Mouse (Mus musculus) hindbrain, embryonic 14.5 days (tissue): Measurements from ENCODE around the gene Gm20422. TPM values are rescaled to one million over a fixed set of nuclear protein-coding genes. Genes with fewer than 3 reads are reported as not detected.

Experiments
- ATAC-seq: fragments of 200-750 bp; cut with Nextera tagmentation; 2 replicates; pipeline ENCODE4 v1.8.0; 2017; ENCODE audit warnings: moderate number of reproducible peaks, mild to moderate bottlenecking, moderate TSS enrichment, moderate library complexity; ENCODE audit not compliant: low FRiP score
- DNase-seq: peaks from one replicate; pipeline ENCODE4 v3.0.0-alpha.2; 2015; ENCODE audit warnings: low spot score
- H3K27ac ChIP-seq: fragments of 300-500 bp; sonication (generic); 2 replicates; pipeline ENCODE4 v1.5.1; 2014; ENCODE audit warnings: mild to moderate bottlenecking, moderate library complexity
- H3K27me3 ChIP-seq: fragments of 300-500 bp; sonication (generic); 2 replicates; pipeline ENCODE4 v1.6.1; 2014; ENCODE audit warnings: mild to moderate bottlenecking, low read length, mixed read lengths; ENCODE audit not compliant: control insufficient read depth, insufficient read depth
- H3K36me3 ChIP-seq: fragments of 300-500 bp; sonication (generic); replicated peaks from 2 replicates; pipeline ENCODE4 v1.6.1; 2014; ENCODE audit not compliant: control insufficient read depth, insufficient read depth
- H3K4me1 ChIP-seq: fragments of 300-500 bp; sonication (generic); replicated peaks from 2 replicates; pipeline ENCODE4 v1.6.1; 2014; ENCODE audit warnings: antibody characterized with exemption, low read length, mixed read lengths; ENCODE audit not compliant: control insufficient read depth, insufficient read depth
- H3K4me2 ChIP-seq: fragments of 300-500 bp; sonication (generic); replicated peaks from 2 replicates; pipeline ENCODE4 v1.6.1; 2014; ENCODE audit warnings: mild to moderate bottlenecking, moderate library complexity
- H3K4me3 ChIP-seq: fragments of 300-500 bp; sonication (generic); replicated peaks from 2 replicates; pipeline ENCODE4 v1.5.1; 2014; ENCODE audit warnings: mild to moderate bottlenecking, low read length
- H3K9ac ChIP-seq: fragments of 300-500 bp; sonication (generic); 2 replicates; pipeline ENCODE4 v1.6.1; 2014
- H3K9me3 ChIP-seq: fragments of 300-500 bp; sonication (generic); 2 replicates; pipeline ENCODE4 v1.6.1; 2016; ENCODE audit warnings: low read length; ENCODE audit not compliant: control insufficient read depth
- WGBS: fragments of 180-500 bp; shearing (Covaris S2); extraction: QIAGEN DNeasy Blood & Tissue Kit; methylation state at CpG from one replicate; pipeline ENCODE4 v1.1.7; 2014; 5-methylcytosine and 5-hydroxymethylcytosine counted together
- polyA plus RNA-seq: library from polyadenylated mRNA; unstranded; fragments of >200 nt; fragmentation: Nextera tagmentation; extraction: Ambion mirVana; gene quantifications from 2 replicates; pipeline ENCODE4 v1.2.1, GENCODE M21; 2014

Gm20422 gene
- polyA plus RNA-seq, 1 experiment from 2014 or later, result 1.0 TPM

DNA sequence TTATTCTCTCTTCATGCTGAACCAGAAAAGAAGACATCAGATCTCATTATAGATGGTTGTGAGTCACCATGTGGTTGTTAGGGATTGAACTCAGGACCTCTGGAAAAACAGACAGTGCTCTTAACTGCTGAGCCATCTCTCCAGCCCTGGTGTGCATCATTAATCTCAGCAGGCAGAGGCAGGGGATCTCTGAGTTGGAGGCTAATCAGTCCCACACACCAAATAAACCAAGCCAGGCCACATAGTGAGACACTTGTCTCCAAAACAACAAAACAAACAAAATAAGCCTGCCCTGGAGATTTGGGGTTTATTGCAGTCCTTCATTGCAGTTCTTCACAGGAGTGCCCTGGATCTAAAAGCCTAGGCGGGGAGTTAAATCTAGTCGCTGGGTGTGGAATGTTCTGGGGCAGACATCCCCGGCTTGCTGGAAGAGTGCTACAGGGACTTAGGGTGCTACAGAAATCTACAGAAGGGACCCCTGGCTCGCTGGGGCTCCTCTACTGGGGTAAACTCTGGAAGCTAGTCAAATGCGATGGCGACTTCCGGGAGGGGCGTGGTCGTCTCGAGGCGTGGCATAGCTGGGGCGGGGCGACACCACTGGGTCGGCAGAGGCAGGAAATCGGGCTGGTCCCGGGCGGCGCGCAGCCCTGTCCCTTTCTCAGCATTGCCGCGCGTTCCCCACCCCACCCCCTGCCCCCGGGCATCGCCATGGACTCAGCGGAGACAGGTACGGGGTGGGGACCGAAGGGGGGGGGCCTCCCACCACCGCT, 33.6 kb upstream of the Gm20422 start, which contains the start of gene Gmip:
TSS of gene Gmip (plus strand) at position 586 of the 770 bp plus-strand sequence.
- Histone ChIP-seq H3K36me3 (peaks cover 60% of the 10 kb centered on the region), H3K4me3 (peak within 1 kb of the TSS; percentile 67), H3K9me3 (no peaks in the 10 kb centered on the region), H3K4me1 (peaks cover 10% of the 10 kb centered on the region; the same call in 1 of the 2 replicates), H3K4me2 (peak within 1 kb of the TSS; percentile 89), H3K27ac (peak within 1 kb of the TSS; percentile 73), H3K27me3 (no peaks in the 10 kb centered on the region), H3K9ac (peak within 1 kb of the TSS; percentile 91)
- ATAC-seq (peak; percentile 68), DNase-seq (peak; percentile 68)
- WGBS, result 8% methylated on average over 25 of the region's 28 CpGs

DNA sequence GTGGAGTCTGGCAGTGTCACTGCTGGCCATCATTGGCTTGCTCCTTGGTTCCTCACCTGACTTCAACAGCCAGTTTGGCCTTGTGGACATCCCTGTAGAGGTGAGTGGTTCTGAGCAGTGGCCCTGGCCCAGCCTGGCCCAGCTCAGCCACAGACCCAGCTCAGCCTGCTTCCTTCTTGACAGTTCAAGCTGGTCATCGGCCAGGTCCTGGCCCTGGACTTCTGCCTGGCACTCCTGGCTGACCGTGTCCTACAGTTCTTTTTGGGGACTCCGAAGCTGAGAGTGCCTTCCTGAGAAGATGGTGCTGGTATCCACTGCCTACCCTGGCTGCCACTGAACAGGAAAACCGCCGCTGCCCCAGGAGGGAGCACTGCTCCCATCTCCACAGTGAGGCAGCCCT, 32.5 kb upstream of the Gm20422 start:
- Histone ChIP-seq H3K4me2 (no peak overlapping the region), H3K36me3 (peaks cover 69% of the 10 kb centered on the region), H3K27me3 (no peaks in the 10 kb centered on the region), H3K9me3 (no peaks in the 10 kb centered on the region), H3K4me3 (no peak overlapping the region), H3K9ac (no peak overlapping the region), H3K27ac (no peak overlapping the region), H3K4me1 (peaks cover 10% of the 10 kb centered on the region; the same call in 1 of the 2 replicates)
- no peak for ATAC-seq
- WGBS, result 83% methylated on average over 5 of the region's 5 CpGs
- DNase-seq, result no peak

DNA sequence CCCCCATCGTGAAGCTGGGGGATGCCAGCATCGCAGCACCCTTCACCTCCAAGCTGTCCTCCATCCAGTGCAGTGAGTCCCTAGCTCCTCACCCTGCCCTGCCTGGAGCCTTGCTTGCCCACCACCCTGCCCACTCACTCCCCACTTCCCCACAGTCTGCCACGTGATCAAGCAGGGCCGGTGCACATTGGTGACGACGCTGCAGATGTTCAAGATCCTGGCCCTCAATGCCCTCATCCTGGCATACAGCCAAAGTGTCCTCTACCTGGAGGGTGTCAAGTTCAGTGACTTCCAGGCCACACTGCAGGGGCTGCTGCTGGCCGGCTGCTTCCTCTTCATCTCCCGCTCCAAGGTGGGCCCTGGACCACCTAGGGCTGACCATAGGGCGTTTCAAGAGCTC, 30.8 kb upstream of the Gm20422 start:
- no peak overlapping the region for H3K4me2 ChIP-seq
- no peak for ATAC-seq
- no peak for DNase-seq
- no peak overlapping the region for H3K27ac ChIP-seq
- no peak overlapping the region for H3K9ac ChIP-seq
- H3K4me1 ChIP-seq, result peaks cover 10% of the 10 kb centered on the region; the same call in 1 of the 2 replicates
- peaks cover 75% of the 10 kb centered on the region for H3K36me3 ChIP-seq
- H3K4me3 ChIP-seq, result no peak overlapping the region
- H3K27me3 ChIP-seq, result no peaks in the 10 kb centered on the region
- no peaks in the 10 kb centered on the region for H3K9me3 ChIP-seq
- 94% methylated on average over 9 of the region's 9 CpGs for WGBS

DNA sequence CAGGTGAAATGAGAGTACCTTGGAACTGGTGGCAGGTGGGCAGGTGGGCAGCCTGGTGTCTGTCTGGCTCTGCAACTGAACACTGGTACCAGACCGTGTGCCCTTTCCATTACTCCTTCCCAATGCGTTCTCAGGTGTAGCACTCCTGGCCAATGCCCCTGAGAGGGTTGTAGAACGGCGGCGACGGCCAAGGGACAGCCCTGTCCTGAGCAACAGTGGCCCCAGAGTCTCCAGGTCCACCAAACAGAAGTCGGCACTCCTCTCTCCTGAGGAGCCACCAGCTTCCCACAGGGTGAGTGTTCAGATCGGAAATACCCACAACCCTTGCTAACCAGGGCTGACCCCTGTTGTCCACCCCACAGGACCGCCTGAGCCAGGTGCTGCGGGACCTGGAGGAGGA, 30.4 kb upstream of the Gm20422 start:
- DNase-seq, result no peak
- 93% methylated on average over 10 of the region's 10 CpGs for WGBS
- Histone ChIP-seq H3K27ac (no peak overlapping the region), H3K4me1 (peaks cover 10% of the 10 kb centered on the region; the same call in 1 of the 2 replicates), H3K9ac (no peak overlapping the region), H3K36me3 (peaks cover 79% of the 10 kb centered on the region), H3K4me3 (no peak overlapping the region), H3K27me3 (no peaks in the 10 kb centered on the region), H3K4me2 (no peak overlapping the region), H3K9me3 (no peaks in the 10 kb centered on the region)
- ATAC-seq, result no peak

DNA sequence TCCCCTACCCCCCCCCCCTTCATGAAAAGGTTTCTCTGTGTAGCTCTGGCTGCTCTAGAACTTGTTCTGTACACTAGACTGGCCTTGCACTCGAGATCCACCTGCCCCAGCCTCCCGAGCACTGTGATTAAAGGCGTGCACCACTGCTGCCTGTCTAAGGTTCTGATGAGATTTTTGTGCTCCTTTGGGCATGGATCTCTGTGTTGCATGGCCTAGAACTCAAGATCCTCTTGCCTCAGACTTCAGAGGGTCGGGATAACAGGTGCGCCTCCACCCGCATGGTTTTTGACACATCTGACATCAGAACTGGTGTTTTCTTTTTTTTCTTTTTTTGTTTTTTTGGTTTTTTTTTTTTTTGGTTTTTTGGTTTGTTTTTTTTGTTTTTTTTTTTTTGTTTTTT, 29.9 kb upstream of the Gm20422 start:
- H3K27ac ChIP-seq, result no peak overlapping the region
- DNase-seq (no peak), ATAC-seq (no peak)
- H3K9me3 ChIP-seq, result no peaks in the 10 kb centered on the region
- no peak overlapping the region for H3K4me3 ChIP-seq
- H3K27me3 ChIP-seq, result no peaks in the 10 kb centered on the region
- peaks cover 5% of the 10 kb centered on the region; the same call in 1 of the 2 replicates for H3K4me1 ChIP-seq
- H3K4me2 ChIP-seq, result no peak overlapping the region
- 92% methylated on average over 6 of the region's 6 CpGs for WGBS
- no peak overlapping the region for H3K9ac ChIP-seq
- H3K36me3 ChIP-seq, result peaks cover 84% of the 10 kb centered on the region

DNA sequence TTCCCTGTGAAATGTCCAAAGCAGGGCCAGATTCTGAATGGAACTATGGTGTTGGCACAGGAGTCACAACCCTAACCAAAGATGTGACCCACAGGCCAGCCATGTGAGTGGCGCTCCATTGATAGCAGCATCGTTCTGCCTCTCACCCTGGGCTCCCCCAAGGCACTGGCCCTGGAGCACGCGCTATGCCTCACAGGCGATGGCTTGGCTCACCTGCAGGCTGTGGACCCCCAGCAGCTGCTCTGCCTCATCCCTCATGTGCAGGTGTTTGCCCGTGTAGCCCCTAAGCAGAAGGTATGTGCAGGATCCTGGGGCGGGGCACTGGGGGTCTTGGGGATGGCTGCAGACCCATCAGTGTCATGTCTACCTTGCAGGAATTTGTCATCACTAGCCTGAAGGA, 28.7 kb upstream of the Gm20422 start:
- WGBS, result 91% methylated on average over 7 of the region's 7 CpGs
- H3K9me3 ChIP-seq, result no peaks in the 10 kb centered on the region
- DNase-seq, result no peak

DNA sequence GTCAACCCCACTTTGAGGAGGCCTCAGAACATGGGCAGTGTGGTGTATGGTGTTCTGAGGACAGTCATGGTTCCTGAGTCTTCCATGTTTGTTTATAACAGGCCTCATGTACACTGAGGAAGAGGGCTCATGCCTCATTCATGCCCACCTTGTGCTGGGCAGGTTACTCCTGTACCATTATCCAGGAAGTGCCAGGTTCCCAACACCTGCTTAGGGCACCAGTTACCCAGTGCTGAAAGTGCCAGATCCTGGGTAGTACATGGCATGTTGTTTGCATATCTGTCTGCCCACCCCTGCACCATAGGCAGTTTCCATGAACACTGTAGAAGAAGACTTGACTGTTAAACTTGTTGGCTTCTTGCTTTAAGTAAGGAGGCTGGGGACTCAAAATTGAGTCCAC, 27.5 kb upstream of the Gm20422 start:
- DNase-seq (no peak), ATAC-seq (no peak)
- Histone ChIP-seq H3K36me3 (peaks cover 97% of the 10 kb centered on the region), H3K4me2 (no peak overlapping the region), H3K9me3 (no peaks in the 10 kb centered on the region), H3K27me3 (no peaks in the 10 kb centered on the region), H3K4me3 (no peak overlapping the region), H3K4me1 (no peaks in the 10 kb centered on the region), H3K27ac (no peak overlapping the region), H3K9ac (no peak overlapping the region)

More for the DNA sequence above, 28.7 kb upstream of the Gm20422 start:
- H3K36me3 ChIP-seq, result peaks cover 96% of the 10 kb centered on the region
- no peak overlapping the region for H3K9ac ChIP-seq
- H3K4me2 ChIP-seq, result no peak overlapping the region
- H3K27me3 ChIP-seq, result no peaks in the 10 kb centered on the region
- no peak overlapping the region for H3K27ac ChIP-seq
- ATAC-seq, result no peak
- no peak overlapping the region for H3K4me3 ChIP-seq
- H3K4me1 ChIP-seq, result peaks cover 2% of the 10 kb centered on the region; the same call in 1 of the 2 replicates

DNA sequence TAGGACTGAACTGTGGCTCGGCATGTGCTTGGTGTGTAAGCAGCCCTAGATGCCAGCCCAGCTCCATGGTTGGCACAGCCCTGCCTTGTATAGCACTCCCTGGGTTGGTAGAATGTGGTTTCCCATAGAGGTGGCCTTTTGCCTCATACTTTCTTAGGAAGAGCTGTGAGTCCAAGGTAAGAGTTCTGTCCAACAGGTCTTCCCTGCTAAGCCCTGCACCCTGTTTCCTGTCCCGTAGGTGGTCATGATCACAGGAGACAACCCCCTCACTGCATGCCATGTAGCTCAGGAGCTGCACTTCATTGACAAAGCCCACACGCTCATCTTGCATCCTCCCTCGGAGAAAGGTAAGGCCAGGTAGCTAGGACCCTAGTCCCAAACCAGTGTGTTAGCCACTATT, 27.1 kb upstream of the Gm20422 start:
- Histone ChIP-seq H3K27ac (no peak overlapping the region), H3K9ac (no peak overlapping the region), H3K36me3 (peaks cover 97% of the 10 kb centered on the region), H3K4me1 (no peaks in the 10 kb centered on the region), H3K27me3 (no peaks in the 10 kb centered on the region), H3K4me3 (no peak overlapping the region), H3K4me2 (no peak overlapping the region), H3K9me3 (no peaks in the 10 kb centered on the region)
- ATAC-seq (no peak), DNase-seq (no peak)
- 99% methylated on average over 4 of the region's 4 CpGs for WGBS

DNA sequence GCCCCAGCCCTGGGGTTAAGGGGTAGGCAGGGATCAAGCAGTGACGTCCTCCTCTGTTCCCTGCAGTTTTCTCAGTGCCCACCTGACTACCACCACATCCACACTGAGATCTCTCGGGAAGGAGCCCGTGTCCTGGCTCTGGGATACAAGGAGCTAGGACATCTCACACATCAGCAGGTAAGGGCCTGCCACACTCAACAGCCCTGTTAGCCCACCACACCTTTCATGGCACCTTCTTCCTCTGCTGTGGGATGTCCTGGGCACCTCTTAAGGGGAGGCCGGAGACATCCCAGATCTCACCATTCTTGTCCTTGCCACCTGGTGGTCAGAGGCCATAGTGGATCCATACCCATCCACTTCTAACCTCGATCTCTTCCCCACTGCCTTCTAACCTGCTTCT, 25.3 kb upstream of the Gm20422 start:
- no peak overlapping the region for H3K27ac ChIP-seq

More for the DNA sequence above, 25.3 kb upstream of the Gm20422 start:
- H3K27me3 ChIP-seq, result no peaks in the 10 kb centered on the region
- H3K4me3 ChIP-seq, result no peak overlapping the region
- 95% methylated on average over 5 of the region's 5 CpGs for WGBS
- no peaks in the 10 kb centered on the region for H3K4me1 ChIP-seq
- H3K36me3 ChIP-seq, result peaks cover 97% of the 10 kb centered on the region
- ATAC-seq (no peak), DNase-seq (no peak)
- no peak overlapping the region for H3K9ac ChIP-seq
- H3K4me2 ChIP-seq, result no peak overlapping the region
- no peaks in the 10 kb centered on the region for H3K9me3 ChIP-seq
